Mouse (Mus musculus) cerebellum, adult 11-12 months (tissue): ENCODE measurements around the gene Kdm2a.
A peak's percentile ranks its signal among the peaks of the same experiment; 100 is the strongest.
"Not testable (repeated sequence)": the region's sequence is repeated elsewhere in the genome, so short reads cannot be mapped to it uniquely, and the experiment has no call there.

Experiments used
- DNase-seq: peaks from one replicate; pipeline ENCODE4 v3.0.0; 2022

The Kdm2a gene

DNA sequence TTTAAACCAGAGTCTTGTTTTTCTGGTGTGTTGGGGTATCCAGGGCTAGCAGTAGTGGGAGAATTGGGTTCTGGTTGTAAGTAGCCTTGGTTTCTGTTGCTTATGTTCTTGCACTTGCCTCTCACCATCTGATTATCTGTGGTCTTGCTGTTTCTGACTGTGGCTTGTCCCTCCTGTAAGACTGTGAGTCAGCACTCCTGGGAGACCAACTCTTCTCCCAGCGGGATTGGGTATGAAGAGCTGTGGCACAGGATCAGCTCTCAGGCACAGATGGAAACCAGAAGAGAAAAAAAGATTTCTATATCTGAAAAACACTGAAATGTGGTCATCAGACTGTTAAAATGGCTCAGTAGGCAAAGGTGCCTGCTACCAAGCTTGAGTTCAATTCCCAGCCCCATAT lies 16.5 kb upstream of the Kdm2a start:
- DNase-seq = no peak

DNA sequence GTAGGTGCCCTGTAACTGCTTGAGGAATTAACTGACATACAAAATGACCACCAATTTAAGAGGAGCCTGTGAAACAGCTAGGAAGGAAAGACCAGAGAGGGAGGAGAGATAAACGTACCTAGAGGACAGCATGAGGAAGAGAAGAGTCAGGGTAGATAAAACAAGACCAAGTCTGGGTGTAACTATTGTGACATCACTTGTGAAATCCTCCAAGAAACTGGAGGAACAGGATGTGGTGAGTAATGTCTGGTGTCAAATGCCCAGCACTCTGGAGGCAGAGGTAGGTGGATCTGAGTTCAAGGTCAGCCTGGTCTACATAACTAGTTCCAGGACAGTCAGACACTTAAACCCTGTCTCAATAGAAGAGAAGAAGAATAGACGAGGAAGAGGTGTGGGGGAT lies 11.0 kb upstream of the Kdm2a start:
- DNase-seq = no peak

DNA sequence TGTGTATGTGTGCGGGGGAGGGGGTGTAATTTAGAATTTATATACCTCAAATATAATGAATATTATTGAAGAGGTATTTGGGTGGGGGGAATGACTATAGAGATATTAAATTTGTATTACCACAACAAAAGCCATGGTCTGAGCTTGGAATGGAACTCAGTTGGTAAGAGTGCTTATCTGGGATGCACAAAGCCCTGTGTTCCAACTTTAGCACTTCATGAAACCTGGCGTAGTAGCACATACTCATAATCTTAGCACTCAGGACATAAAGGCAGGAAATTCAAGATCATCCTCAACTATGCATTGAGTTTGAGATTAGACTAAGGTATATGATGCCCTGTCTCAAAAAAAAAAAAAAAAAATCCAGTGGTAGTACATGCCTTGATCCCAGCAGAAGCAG lies 6.8 kb upstream of the Kdm2a start:
- DNase-seq = no peak

DNA sequence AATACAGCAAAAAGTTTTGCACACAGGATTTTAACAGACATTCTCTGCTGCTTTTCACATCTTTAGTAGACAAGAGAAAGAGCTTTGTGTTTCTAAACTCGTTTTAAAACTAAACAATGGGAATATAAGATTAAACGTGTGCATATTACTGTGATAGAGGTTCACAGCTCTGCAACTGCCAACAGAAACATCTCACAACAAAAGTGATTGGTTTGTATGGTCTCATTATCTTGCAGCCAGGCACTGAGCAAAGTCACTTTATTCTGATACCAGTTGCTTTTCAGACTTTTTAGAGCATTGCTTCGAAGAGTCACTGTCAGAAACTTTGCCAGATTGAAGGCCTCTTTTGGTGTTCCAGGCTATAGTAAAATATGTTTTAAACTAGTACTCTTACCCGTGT lies 874 bp upstream of the Kdm2a start:
- DNase-seq = no peak

DNA sequence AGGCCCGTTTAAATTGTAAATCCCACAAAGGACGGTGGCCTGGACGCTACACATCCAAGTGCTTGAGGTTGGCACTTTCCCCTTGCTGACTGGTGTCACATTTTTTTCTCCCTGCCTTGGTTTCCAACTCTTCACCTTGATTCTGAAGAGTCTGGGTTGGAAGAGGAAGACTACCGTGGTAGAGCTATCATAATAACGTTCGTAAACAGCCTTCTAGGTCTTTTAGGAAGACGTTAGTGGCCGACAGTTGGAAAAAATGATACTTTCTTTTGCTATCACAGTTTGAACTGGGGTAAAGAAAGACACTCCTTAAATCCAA lies 504 bp upstream of the Kdm2a start:
- DNase-seq = no peak

DNA sequence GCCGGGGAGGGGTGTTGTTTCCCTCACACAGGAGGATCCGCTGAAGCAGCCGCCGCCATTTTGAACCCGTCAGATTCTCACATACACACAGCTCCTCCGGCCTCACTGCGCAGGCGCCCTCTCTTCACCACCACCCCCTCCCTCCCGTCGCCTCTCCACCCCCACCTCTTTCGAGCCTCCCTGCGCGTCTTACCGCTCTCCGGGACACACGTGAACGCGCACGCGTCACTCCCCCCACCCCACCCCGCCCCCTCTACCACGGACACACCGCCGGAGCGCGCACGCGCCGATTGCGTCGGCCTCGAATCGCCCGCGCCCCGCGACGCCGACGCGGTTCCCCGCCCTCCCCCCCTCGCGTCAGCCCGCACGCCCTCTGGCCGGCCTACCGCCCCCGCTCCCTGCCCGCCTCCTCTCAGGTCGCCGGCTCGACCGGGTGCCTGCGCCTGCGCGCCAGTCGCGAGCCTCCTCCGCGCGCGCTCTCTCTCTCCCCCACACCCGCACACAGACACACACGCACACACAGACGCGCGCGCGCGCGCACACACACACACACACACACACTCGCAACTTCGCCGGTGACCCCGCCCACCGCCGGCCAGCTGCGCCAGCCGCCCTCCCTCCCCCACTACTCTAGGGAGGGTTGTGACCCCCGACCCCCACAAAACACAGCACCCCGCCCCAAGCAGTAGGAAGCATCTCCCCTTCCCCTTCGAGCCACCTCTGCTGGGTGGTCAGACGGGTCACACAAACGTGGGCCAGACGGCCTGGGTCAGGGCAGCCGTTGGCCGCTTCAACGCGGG lies 887 bp downstream of the Kdm2a start:
- peak; percentile 99 for DNase-seq

DNA sequence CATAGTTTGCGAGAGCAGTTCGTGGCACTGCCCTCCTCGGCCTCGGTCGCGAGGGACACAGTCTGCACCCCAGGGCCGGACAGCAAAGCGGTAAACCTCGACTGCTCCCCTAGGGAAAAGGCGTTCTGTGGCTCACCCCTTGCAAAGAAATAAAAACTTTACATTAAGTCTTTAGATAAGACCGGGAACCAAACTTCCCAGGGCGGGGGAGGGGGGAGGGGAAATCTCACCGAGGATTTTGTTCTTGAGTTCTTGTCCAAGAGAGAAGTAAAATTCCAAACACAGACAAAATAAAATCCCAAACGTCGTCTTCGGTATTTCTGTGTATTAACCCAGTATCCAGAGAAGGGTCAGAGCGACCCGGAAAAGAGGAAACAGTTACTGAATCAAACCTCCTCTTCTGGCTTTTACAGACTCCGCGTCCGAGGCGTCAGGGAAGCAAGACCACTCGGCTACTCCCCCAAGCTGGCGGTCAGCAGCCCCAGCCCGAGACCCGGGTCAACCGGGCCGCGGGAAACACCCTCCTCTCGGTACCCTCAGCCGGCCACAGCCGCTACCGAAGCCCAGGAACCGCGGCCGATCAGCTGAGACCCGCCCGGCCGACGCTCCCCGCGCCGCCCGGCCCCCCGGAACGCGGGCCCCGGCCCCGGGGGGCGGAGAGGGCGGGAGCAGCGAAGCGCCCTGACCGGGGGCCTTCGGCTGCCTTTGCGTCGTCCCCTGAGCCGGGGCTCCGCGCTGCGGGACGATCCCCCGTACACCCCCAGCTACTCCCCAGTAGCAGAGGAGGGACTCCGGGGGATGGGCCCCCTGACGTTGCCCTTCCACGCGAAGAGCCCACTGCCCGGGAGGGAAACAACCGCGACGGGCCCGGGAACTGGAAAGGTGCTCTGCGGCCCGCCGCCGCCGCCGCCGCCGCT lies 1.7 kb downstream of the Kdm2a start:
- DNase-seq = peak; percentile 54

DNA sequence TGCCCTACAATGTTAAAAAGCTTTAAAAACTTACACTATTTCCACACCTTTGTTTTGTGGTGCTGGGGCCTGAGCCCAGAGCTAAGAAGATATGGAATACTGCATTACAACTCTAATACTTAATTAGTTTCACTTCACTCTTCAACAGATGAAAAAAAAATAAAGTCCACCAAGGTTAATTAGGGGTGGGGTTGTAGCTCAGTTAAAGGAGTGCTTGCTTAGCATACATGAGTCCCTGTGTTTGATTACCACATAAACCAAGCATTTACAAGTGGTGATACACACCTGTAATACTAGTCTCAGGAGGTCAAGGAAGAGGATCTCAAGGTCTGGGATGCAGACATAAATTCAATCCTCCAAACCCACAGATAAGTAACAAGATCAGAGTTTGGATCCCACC lies 10.8 kb downstream of the Kdm2a start:
- DNase-seq = no peak

DNA sequence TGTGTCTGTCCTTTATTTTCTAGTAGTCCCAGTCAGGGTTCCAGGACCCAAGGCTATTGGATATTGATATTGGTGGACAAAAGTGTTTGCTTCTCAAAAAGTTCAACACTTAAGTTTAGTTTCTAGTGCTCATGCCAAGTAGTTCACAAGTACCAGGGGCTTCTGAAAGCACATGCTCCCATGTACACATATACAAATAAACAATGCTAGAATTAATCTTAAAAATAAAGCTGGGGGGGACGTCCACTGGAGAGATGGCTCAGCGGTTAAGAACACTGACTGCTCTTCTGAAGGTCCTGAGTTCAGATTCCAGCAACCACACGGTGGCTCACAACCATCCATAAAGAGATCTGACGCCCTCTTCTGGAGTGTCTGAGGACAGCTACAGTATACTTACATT lies 13.1 kb downstream of the Kdm2a start:
- no peak for DNase-seq

DNA sequence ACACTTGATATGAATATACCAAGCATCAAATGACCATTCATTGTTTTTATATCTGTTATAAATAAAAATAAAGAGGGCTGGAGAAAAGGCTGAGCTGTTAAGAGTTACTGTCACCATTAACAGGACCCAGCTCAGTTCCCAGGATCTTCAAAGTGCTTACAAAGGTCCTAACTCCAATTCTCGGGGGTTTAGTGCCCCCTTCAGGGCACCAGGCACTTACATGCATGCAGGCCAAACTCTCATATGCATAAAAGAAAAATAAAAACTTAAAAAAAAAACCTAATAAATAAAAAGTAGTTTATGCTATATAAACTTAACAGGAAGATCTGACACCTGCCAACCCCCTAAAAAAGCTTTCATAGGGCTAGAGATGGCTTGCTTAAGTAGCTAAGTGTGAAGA lies 13.8 kb downstream of the Kdm2a start:
- DNase-seq = no peak

DNA sequence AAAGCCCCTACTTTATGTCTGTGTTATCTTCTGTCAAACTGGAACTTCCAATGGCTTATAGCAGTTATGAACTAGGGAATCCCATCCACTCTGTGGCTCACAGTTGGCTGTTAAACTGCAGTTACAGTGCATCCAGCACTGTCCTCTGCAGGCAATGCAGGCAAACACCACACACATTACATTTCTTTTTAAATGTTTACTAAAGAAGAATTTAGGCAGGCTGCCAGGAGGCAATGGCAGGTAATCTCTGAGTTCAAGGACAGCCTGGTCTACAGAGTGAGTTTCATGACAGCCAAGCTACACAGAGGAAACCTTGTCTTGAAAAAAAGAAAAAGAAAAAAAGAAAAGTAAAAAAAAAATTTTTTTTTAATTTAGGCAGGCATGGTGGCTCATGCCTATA lies 14.8 kb downstream of the Kdm2a start:
- no peak for DNase-seq

DNA sequence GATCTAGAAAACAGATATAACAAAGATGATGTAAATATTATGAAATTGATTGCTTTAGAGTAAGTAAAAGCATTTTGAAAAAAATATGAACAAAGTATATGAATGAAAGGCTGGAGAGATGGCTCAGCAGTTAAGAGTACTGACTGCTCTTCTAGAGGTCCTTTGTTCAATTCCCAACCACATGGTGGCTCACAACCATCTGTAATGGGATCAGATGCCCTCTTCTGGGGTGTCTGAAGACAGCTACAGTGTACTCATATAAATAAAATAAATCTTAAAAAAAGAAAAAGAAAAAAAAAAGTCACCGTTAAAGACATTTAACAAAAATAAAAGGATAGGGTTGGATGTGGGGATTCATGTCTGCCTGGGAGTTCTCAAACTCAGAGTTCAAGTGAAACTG lies 15.8 kb downstream of the Kdm2a start:
- DNase-seq = not testable (repeated sequence)

DNA sequence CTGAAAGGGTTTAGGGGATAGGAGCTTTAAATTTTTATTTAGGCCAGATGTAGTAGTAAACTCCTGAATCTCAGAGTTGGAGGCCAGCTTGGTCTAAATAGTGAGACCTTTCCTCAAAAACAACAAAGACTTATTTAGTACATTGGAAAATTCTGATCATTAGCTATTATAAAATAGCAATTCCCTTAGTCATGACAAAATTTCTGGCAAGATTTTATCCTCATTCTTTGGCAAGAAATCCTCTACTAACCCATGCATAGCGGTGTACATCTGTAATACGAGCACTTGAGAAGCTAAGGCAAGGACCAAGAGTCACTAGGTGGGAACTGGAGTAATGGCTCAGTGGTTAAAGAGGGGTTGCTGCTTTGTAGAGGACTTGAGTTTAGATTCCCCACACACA lies 27.4 kb downstream of the Kdm2a start:
- no peak for DNase-seq

DNA sequence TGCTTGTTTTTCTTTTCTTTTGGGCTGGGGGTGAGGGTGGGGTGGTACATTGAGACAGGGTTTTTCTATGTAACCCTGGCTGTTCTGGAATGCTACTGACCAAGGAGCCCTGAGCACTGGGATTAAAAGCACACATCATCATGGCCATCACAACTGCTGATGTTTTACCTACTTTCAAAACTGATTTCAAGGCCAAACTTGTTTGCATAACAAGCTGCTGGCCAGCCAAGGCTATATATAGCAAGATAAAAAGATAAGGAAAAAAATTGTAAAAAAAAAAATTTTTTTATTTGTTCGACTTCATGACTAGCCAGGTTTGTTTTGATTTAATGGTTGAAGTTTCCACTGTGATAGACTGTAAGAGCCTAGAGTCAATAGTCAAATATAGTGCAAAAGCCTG lies 27.8 kb downstream of the Kdm2a start:
- DNase-seq = no peak

DNA sequence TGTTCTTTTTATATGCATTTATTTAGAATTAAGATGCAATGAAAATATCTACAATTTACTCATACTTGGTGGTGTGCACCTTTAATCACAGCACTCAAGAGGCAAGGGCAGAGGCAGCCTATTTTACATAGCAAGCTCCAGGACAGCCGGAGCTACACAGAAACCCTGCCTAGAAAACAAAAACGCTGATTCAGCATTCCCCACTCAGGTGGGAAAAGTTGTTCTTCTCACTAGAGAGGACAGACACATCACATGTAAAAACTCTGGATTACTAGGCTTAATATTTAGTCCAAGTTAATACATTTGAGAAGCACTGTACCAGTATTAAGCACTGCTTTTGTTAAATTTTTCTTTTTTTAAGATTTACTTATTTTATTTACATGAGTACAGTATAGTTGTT lies 48.6 kb downstream of the Kdm2a start:
- no peak for DNase-seq

DNA sequence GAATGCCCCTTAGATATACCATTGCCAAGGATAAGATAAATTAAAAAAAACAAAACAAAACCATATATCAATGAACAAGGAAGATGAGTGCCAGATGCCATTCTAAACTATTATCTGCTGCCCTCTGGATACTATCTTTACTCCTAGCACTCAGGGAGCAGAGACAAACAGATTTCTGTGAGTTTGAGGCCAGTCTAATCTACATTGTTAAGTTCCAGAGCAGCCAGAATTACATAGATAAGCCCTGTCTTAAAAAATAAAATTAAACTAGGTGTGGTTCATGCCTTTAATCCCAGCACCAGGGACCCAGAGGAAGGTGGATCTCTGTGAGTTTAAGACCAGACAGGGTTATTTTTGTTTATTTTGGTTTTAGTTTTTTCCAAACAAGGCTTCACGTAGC lies 51.6 kb downstream of the Kdm2a start:
- DNase-seq = no peak

DNA sequence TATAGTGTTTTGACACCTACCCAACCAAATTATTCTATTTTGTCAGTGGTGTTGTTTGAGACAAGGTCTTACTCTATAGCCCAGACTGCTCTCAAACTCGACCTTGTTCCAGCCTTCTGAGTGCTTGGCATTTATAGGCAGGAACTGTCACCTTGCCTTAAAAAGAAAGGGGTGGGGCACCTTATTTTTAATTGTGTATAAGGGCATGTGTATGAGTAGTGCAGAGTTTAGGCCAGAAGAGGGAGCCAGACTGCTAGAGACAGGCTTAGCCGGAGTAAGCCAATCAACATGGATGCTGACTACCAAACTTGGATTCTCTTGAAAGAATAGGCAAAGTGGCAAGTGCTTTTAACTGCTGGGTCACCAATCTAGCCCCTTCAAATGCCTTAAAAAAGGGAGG lies 59.9 kb downstream of the Kdm2a start:
- DNase-seq = no peak

DNA sequence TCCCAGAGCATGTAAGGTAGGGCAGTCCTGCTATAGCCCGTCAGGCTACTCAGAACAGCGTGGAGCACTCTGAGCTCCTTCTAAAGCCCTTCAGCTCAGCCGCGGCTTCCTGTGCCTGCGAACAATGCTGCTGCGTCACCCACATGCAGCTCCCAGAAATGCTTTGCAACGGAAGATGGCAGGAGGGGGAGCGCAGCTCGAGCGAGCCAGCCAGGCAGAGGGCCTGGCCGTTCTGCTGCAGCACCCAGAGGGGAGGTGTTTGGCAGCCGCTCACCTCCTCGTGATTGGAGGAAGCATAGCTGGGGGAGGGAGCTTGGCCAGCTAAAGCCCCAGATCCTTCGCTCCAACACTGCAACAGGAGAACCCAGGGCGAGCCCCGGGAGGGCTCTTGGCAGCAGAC lies 64.3 kb downstream of the Kdm2a start:
- peak; percentile 97 for DNase-seq

DNA sequence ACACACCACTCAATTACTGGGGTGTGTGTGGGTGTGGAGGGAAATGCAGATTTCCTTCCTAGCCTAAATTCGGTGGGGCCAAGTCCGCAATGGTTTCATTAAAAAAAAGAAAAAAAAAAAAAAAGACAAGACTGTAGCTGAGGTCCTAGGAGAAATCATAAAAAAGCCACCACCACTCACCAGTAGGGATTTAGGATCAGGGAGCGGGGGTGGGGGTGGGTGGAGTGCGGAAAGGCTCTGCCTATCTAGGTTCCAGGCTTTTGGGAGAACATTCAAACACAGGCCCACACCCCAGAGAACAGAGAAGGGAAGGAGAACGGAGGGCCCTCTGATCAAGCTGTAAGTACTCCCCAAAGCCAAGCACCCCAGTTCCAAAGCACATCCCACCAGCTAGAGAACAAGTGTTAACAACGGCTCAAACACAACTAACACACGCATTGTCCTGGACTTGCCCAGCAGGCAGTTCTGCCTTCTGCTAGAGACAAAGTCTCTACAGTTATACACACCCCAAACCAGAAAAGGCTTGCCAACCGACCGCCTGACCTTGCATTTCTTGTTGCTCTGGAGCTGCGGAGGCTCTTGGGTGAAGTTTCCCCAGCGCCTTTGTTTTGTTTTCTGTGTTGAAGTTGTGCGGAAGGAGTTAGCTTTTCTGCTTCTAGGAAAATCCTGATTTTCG lies 64.8 kb downstream of the Kdm2a start:
- no peak for DNase-seq

DNA sequence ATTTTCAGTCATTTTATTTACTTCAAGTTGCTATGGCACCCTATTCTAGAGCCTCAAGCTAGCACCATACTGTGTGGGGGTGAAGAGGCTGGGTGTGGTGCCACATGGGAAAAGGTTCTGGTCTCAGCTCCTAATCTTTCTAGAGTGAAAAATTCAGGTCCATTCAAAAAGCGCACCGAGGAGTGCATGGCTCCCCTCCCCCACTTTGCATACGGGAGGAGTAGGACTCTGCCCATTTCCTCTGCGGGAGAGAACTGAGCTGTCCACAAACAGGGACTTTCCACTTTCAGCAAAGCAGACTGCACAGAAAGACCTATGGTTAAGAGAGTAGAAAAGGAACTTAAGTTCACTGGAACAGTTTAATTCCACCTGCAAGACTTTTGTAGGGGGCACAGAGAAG lies 65.4 kb downstream of the Kdm2a start:
- peak; percentile 53 for DNase-seq

DNA sequence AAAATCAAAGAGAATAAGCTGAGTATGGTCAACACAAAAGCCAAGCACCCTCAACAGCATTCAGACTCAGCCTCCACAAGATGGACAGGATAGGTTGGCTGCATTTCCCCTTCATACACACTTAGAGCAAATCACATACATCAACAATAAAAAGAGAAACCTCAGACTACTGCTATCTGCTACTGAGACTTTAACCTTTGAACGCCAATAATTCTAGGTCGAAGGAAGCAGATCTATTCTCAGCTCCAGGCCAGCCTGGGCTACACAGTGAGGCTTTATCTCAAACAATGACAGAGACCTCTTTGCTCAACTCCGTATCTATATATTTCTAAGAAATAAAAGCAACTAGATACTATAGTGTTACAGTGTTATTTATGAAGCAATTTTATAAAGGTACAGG lies 66.8 kb downstream of the Kdm2a start:
- DNase-seq = no peak

DNA sequence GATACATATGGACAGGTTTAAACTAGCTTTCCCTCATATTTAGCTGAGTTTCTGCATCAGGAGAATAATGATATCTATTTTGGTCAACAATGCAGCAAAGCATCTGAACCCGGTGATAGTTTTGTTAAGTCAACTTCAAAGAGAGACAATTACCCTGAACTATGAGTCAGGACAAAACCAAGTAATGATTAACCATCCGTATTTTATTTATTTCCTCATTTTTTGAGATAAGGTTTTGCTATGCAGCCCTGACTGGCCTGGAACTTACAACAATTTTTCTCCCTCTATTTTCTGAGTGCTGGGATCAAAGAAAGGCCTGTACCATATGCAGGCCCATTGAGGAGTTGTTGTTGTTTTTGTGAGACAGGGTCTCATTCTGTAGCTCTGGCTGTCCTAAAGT lies 67.5 kb downstream of the Kdm2a start:
- DNase-seq = no peak

DNA sequence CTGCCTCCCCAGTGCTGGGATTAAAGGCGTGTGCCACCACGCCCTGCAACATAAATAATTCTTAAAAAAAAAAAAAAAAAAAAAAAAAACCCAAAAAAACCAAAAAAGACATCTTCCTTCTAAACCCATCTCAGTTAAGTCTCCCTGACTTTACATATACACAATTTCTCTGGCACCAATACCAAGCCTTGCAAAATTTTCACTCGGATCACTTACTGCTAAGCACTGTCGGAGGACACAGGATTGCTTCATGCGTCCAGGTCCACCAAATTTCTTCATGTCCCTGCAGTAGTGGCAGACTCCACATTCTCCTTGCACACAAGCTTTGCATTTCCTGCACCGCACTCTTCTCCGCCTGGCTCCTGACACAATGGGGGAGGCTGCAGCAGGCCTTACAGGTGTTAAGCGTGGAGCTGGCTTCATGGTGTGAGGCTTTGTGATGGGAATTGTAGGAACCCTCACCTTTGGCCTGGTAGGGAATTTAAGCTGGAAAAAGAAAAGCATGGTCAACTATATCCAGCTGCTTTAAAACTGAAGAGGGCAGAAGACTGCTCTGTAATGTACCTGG lies 69.3 kb downstream of the Kdm2a start:
- DNase-seq = no peak

DNA sequence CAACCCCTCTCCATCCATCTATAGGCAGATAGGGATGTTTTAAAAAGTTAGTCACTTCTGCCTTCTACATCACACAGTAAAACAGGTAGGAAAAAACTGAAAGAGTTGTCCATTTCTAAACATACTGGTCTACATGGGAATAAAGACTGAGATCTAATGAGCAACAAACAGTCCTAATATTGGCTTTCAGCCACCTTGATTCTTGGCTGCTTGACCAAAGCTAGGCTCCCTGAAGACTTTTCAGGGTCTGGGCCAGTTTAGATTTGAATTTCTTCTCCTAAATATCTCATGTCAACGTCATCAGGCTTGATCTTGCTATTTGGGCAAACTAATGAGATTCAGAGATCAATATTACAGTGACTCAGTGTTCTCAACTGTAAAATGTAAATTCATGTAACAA lies 71.2 kb downstream of the Kdm2a start:
- no peak for DNase-seq
